In the genomic region with DNA sequence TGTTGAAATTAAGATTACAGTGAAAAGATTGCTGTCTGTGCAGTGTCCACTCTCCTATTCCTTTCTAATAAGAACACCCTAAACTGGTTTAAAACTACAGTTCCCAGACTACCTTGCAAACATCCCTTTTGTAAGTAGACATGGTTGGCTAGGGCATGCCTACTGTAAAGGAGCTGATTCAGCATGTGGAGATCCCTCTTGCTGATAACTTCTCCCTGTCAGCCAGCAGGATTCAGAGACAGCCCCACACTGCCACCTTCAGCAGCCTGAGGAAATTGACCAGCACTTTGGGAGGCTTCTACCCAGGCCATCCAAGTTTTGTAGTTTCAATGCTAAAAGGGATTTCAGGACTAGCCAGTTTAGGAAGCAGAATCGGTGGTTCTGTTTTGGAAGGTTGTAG, we compare ENCODE assay signal across 8 mouse cellular contexts. TPM values are rescaled to one million over a fixed set of nuclear protein-coding genes. Genes with fewer than 3 reads are reported as not detected.
DNase-seq lines count a peak whose midpoint lies in the region; ATAC-seq and TF ChIP-seq lines count a peak whose summit lies in the region.

No protein-coding gene starts in this region.

- H3K27ac ChIP-seq in lung, embryonic 16.5 days (ENCODE audit: low read length), result no peak overlapping the region

- no peaks in the 10 kb centered on the region for H3K36me3 ChIP-seq in E14TG2a.4 (ENCODE audit: insufficient read depth, low read length)
- no peaks in the 10 kb centered on the region for H3K36me3 ChIP-seq in lung, embryonic 16.5 days (ENCODE audit: control insufficient read depth, insufficient read depth, low read length)

- H3K27me3 ChIP-seq in E14TG2a.4 (ENCODE audit: insufficient read depth, low read length), result no peaks in the 10 kb centered on the region
- H3K27me3 ChIP-seq in lung, embryonic 16.5 days (ENCODE audit: control insufficient read depth, insufficient read depth, low read depth, low read length), result no peaks in the 10 kb centered on the region

- peaks cover 13% of the 10 kb centered on the region for H3K4me1 ChIP-seq in E14TG2a.4 (replicated peaks; ENCODE audit: low read depth, low read length)
- H3K4me1 ChIP-seq in lung, embryonic 16.5 days (replicated peaks; ENCODE audit: control insufficient read depth, insufficient read depth, low read length), result no peaks in the 10 kb centered on the region

- peak; percentile 11 for DNase-seq in 3134 (ENCODE audit: extremely low read depth, insufficient read length, low spot score)
- peak; percentile 54 to 69 for DNase-seq in cerebellum, adult 18-20 months
- peak; percentile 49 for DNase-seq in gastrocnemius, postnatal 14 days
- DNase-seq in kidney, postnatal 25 days, result peak; percentile 76 to 84
- peak; percentile 59 for DNase-seq in right cerebral cortex, postnatal 14 days

- no peaks in the 10 kb centered on the region for H3K9me3 ChIP-seq in E14TG2a.4 (ENCODE audit: low read length)
- no peaks in the 10 kb centered on the region for H3K9me3 ChIP-seq in lung, embryonic 16.5 days (ENCODE audit: control insufficient read depth, low read length)

- peak; percentile 65 for ATAC-seq in lung, embryonic 16.5 days (ENCODE audit: low read depth)
- no peak for ATAC-seq in erythroid progenitor cell, adult 5-6 weeks (replicated peaks; ENCODE audit: low FRiP score, poor library complexity, severe bottlenecking)

- WGBS in lung, embryonic 16.5 days, result 47% methylated on average over 1 of the region's 1 CpGs

- H3K4me3 ChIP-seq in E14TG2a.4 (replicated peaks; ENCODE audit: low read length), result no peak overlapping the region
- H3K4me3 ChIP-seq in lung, embryonic 16.5 days (ENCODE audit: low read length), result no peak overlapping the region

- intact Hi-C loops in gastrocnemius, postnatal 14 days (cut with DNase I; ENCODE audit: low total_unique reads), result no loop called here

- peak; percentile 46 for TF ChIP-seq CTCF in E14TG2a.4 (conservative IDR thresholded peaks at IDR 0.05; ENCODE audit: low read length)

- H3K4me2 ChIP-seq in lung, embryonic 16.5 days (ENCODE audit: low read depth, low read length), result no peak overlapping the region

- H3K9ac ChIP-seq in lung, embryonic 16.5 days (ENCODE audit: low read length), result no peak overlapping the region

RNA-seq across cellular contexts. Expression of a gene that starts 7.8 kb away (rescaled TPM):
- 10 to 100 TPM; 14.3 to 14.4 TPM for total RNA-seq in gastrocnemius, postnatal 14 days (2021)
- 30.5 and 34.2 TPM in 2 replicates for polyA plus RNA-seq in lung, embryonic 16.5 days (2015; fragmentation: Nextera tagmentation; extraction: Ambion mirVana)
- total RNA-seq in erythroid progenitor cell, adult 5-6 weeks (2015; ENCODE audit: low replicate concordance), result 1.7 and 20.9 TPM in 2 replicates
- 1.4 and 8.9 TPM in 2 replicates for total RNA-seq in erythroid progenitor cell, adult 5-6 weeks (2017; ENCODE audit: low replicate concordance)

RNA-seq across cellular contexts. Expression of a gene that starts 19.0 kb away (rescaled TPM):
- total RNA-seq in gastrocnemius, postnatal 14 days (2021), result 1 to 10 TPM; 6.5 to 6.6 TPM
- polyA plus RNA-seq in lung, embryonic 16.5 days (2015; fragmentation: Nextera tagmentation; extraction: Ambion mirVana), result 1.2 and 1.7 TPM in 2 replicates
- 1.4 and 4.2 TPM in 2 replicates for total RNA-seq in erythroid progenitor cell, adult 5-6 weeks (2015; ENCODE audit: low replicate concordance)
- total RNA-seq in erythroid progenitor cell, adult 5-6 weeks (2017; ENCODE audit: low replicate concordance), result 4.4 and 4.5 TPM in 2 replicates

Comparison
In these comparisons a context has a peak if more than half of its experiments do, and no peak if none do; other contexts are left out.
1. DNase-seq: peak in every context shown above with its lines; median percentile 80 in kidney, postnatal 25 days; 62 in cerebellum, adult 18-20 months; 59 in right cerebral cortex, postnatal 14 days; 49 in gastrocnemius, postnatal 14 days; 11 in 3134.